In genomic region chr6:53695216-53695615, GRCm38 (mm10) we compare ENCODE assay signal across 14 mouse cellular contexts.
A peak's percentile ranks its signal among the peaks of the same experiment; 100 is the strongest.
DNase-seq lines count a peak whose midpoint lies in the region; ATAC-seq and TF ChIP-seq lines count a peak whose summit lies in the region.
"Had no signal": no experiment of that assay in that cellular context is flagged by ENCODE, and none has a peak within 500 bp of the region (broad histone marks: within the 10 kb centered on the region; RNA-seq: fewer than 3 reads in every experiment).

No protein-coding gene starts in this region.

- TF ChIP-seq POLR2A in limb, embryonic 14.5 days (IDR thresholded peaks at IDR 0.05; ENCODE audit: borderline replicate concordance, extremely low read depth, insufficient read depth, insufficient read length): no peak

- peak; percentile 50; the same call in 1 of the 2 replicates for ATAC-seq in limb, embryonic 14.5 days (ENCODE audit: low FRiP score, low read depth)
- no peak for ATAC-seq in CD4-positive, CD25-positive, alpha-beta regulatory T cell, adult 4 months
- ATAC-seq: midbrain, embryonic 16.5 days had no signal

- H3K9me3 ChIP-seq in limb, embryonic 14.5 days (ENCODE audit: control insufficient read depth, low read length): no peaks in the 10 kb centered on the region
- H3K9me3 ChIP-seq: embryonic facial prominence, embryonic 10.5 days; heart, embryonic 15.5 days; hindbrain, embryonic 15.5 days had no signal

- H3K4me3 ChIP-seq in limb, embryonic 14.5 days (replicated peaks; ENCODE audit: low read length): no peak overlapping the region
- H3K4me3 ChIP-seq: embryonic facial prominence, embryonic 10.5 days; heart, embryonic 15.5 days; hindbrain, embryonic 15.5 days had no signal

- H3K27me3 ChIP-seq in limb, embryonic 14.5 days (ENCODE audit: control insufficient read depth, insufficient read depth, low read length): no peaks in the 10 kb centered on the region
- H3K27me3 ChIP-seq: CH12.LX; heart, embryonic 15.5 days; hindbrain, embryonic 15.5 days had no signal

- H3K27ac ChIP-seq in limb, embryonic 14.5 days (replicated peaks; ENCODE audit: low read depth, low read length): peak overlapping the region; percentile 56; the same call in 1 of the 2 replicates
- H3K27ac ChIP-seq: embryonic facial prominence, embryonic 10.5 days; heart, embryonic 15.5 days; hindbrain, embryonic 15.5 days had no signal

- H3K4me2 ChIP-seq in limb, embryonic 14.5 days (replicated peaks; ENCODE audit: low read depth, low read length, severe bottlenecking): no peak overlapping the region
- H3K4me2 ChIP-seq: heart, embryonic 15.5 days; hindbrain, embryonic 15.5 days had no signal

- WGBS in limb, embryonic 14.5 days: 20% methylated on average over 9 of the region's 9 CpGs

- intact Hi-C loops in left cerebral cortex, postnatal 4 days (cut with DNase I): no loop called here
- intact Hi-C loops in left cerebral cortex, postnatal 25 days (cut with DNase I): no loop called here

- H3K36me3 ChIP-seq in limb, embryonic 14.5 days (ENCODE audit: control insufficient read depth, insufficient read depth, low read length): peaks cover 19% of the 10 kb centered on the region
- H3K36me3 ChIP-seq: embryonic facial prominence, embryonic 10.5 days; hindbrain, embryonic 15.5 days had no signal

- peaks cover 32% of the 10 kb centered on the region for H3K4me1 ChIP-seq in limb, embryonic 14.5 days (ENCODE audit: control insufficient read depth, insufficient read depth, low read length)
- H3K4me1 ChIP-seq: heart, embryonic 15.5 days had no signal

- no peak overlapping the region for H3K9ac ChIP-seq in limb, embryonic 14.5 days (ENCODE audit: low read depth, low read length, severe bottlenecking)
- H3K9ac ChIP-seq: heart, embryonic 15.5 days; hindbrain, embryonic 15.5 days had no signal

- DNase-seq in left cerebral cortex, postnatal 4 days: peak; percentile 67
- no peak for DNase-seq in left cerebral cortex, postnatal 25 days (ENCODE audit: low spot score in 2 of 2)
- peak; percentile 66 to 73 for DNase-seq in cerebellum, adult 18-20 months
- DNase-seq in cerebellum, postnatal 25 days: peak; percentile 80 to 86
- no peak for DNase-seq in limb, embryonic 14.5 days (ENCODE audit: low spot score)
- DNase-seq in retina, embryonic 14.5 days (ENCODE audit: low spot score): no peak
- DNase-seq: lung, postnatal 10 days; thymus, postnatal 36 days had no signal

Comparison
In these comparisons a context has a peak if more than half of its experiments do, and no peak if none do; other contexts are left out.
1. DNase-seq: peak in left cerebral cortex, postnatal 4 days (single experiment), cerebellum, adult 18-20 months (2 of 2) and cerebellum, postnatal 25 days (2 of 2); none in left cerebral cortex, postnatal 25 days (0 of 2), limb, embryonic 14.5 days (single experiment) and retina, embryonic 14.5 days (single experiment).